Mouse (Mus musculus): ENCODE data around the gene Gm44503. TPM values are rescaled to one million over a fixed set of nuclear protein-coding genes. Genes with fewer than 3 reads are reported as not detected.

Gene Gm44503
- polyA plus RNA-seq, 1 experiment from 2014 or later, result 0.18 TPM

DNA sequence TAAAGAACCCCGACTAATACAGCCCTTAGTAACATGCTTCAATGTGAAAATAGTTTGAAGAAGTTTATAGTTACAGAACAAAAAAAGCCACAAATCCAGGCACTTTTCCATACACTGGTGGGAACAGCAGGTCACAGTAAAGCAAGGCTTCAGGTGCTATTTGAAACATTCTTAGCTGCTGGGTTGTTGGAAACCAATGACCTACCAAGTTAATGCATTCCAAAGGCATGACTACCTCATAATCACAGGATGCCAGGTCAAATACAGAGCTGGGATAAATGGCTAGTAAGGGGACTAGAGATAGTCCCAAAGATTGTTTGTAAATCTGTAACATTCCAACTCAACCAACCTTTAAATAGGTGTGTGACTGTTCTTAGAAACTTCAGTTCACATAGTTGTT is 16.6 kb downstream of the Gm44503 start:
- no peaks in the 10 kb centered on the region for H3K36me3 ChIP-seq (replicated peaks; ENCODE audit: control insufficient read depth, insufficient read depth, low read depth, low read length)
- no peak for ATAC-seq (replicated peaks; ENCODE audit: insufficient number of reproducible peaks, low FRiP score, low TSS enrichment, low read depth)
- no peaks in the 10 kb centered on the region for H3K27me3 ChIP-seq (ENCODE audit: control insufficient read depth, insufficient read depth, low read length)
- H3K9me3 ChIP-seq (replicated peaks; ENCODE audit: control insufficient read depth, low read length), result no peaks in the 10 kb centered on the region
- no peak overlapping the region for H3K4me2 ChIP-seq (ENCODE audit: low read depth, low read length)
- no peak for DNase-seq (ENCODE audit: low spot score)
- WGBS, result 95% methylated on average over 1 of the region's 1 CpGs
- no peak overlapping the region for H3K27ac ChIP-seq (replicated peaks; ENCODE audit: low read depth, low read length)
- no peak overlapping the region for H3K9ac ChIP-seq (replicated peaks; ENCODE audit: low read length)
- H3K4me1 ChIP-seq (ENCODE audit: control insufficient read depth, insufficient read depth, low read length), result no peaks in the 10 kb centered on the region
- no peak overlapping the region for H3K4me3 ChIP-seq (ENCODE audit: low read depth, low read length)

DNA sequence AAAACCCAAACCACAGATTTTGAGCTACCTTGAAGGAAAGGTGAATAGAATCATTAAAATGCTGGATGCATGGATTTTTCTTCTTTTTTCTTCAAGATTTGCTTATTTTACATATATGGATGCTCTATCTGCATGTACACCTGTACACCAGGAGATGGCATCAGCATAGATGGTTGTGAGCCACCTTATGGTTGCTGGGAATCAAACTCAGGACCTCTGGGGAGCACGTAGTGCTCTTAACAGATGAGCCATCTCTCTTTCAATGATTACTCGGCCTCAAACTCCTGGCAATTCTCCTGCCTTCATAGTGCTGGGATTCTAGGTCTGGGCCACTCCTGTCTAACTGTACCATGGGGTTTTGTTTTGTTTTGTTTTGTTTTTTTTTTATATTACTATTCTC is 24.4 kb downstream of the Gm44503 start:
- WGBS, result 67% methylated on average over 2 of the region's 2 CpGs
- Histone ChIP-seq H3K27ac (replicated peaks; ENCODE audit: low read depth, low read length) (no peak overlapping the region), H3K4me1 (ENCODE audit: control insufficient read depth, insufficient read depth, low read length) (no peaks in the 10 kb centered on the region), H3K4me3 (ENCODE audit: low read depth, low read length) (no peak overlapping the region), H3K36me3 (replicated peaks; ENCODE audit: control insufficient read depth, insufficient read depth, low read depth, low read length) (no peaks in the 10 kb centered on the region), H3K9me3 (replicated peaks; ENCODE audit: control insufficient read depth, low read length) (no peaks in the 10 kb centered on the region), H3K27me3 (ENCODE audit: control insufficient read depth, insufficient read depth, low read length) (no peaks in the 10 kb centered on the region), H3K4me2 (ENCODE audit: low read depth, low read length) (no peak overlapping the region), H3K9ac (replicated peaks; ENCODE audit: low read length) (no peak overlapping the region)
- ATAC-seq (replicated peaks; ENCODE audit: insufficient number of reproducible peaks, low FRiP score, low TSS enrichment, low read depth), result no peak
- no peak for DNase-seq (ENCODE audit: low spot score)

DNA sequence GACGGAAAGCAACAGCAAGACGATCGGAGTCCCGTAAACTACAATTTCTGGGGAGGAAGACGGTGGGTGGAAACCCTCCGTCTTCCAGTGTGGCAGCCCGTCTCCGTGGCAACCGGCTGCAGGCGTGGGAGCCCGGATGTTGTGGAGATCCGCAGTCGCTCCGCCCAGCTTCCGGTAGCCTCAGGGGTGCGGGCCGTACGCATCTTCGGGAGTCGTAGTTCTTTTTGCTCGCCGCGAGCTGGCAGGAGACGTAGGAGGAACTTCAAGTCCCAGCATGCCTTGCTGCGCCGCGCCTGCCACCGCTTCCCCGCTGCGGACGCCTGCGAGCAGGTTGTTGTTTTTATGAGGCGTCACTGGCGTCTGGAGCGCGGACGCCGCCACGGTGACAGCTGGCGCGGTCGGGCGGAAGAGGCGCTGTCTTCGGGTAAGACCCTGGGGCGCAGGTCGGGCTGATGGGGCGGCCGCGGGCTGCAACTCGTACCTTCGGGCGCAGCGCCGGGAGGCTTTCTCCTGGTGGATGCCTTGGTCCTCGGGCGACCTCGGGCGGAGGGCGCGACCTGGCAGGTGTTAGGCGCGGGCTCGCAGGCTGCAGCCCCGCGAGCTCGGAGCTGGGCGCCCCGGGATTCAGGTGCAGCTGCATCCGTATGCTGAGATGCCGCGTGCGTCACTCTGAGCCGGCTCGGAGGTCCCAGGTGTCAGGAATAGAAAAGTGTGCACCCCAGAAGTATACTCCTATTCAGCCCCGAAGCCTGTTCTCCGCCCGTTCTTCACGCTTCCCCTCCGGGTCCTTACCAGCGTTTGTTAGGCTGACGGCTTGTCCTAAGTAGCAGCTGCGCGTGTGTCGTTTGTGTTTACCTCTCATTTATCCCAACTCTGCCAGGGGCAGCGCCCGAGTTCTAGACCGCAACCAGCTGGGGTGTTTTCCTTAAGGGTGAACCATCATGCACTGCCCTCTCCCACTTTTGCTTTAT is 26.9 kb downstream of the Gm44503 start, which contains the start of the genes Ccpg1os and Ccpg1:
Gene Ccpg1os (minus strand): TSS at position 133 of the 971 bp plus-strand sequence.
Gene Ccpg1 (plus strand): TSS at position 180 of the 971 bp plus-strand sequence.
- Histone ChIP-seq H3K9me3 (replicated peaks; ENCODE audit: control insufficient read depth, low read length) (no peaks in the 10 kb centered on the region), H3K9ac (replicated peaks; ENCODE audit: low read length) (peak within 1 kb of the TSS; percentile 69), H3K4me1 (ENCODE audit: control insufficient read depth, insufficient read depth, low read length) (no peaks in the 10 kb centered on the region), H3K4me3 (ENCODE audit: low read depth, low read length) (peak within 1 kb of the TSS; percentile 58), H3K4me2 (ENCODE audit: low read depth, low read length) (peak within 1 kb of the TSS; percentile 77), H3K27me3 (ENCODE audit: control insufficient read depth, insufficient read depth, low read length) (no peaks in the 10 kb centered on the region), H3K27ac (replicated peaks; ENCODE audit: low read depth, low read length) (no peak within 1 kb of the TSS), H3K36me3 (replicated peaks; ENCODE audit: control insufficient read depth, insufficient read depth, low read depth, low read length) (no peaks in the 10 kb centered on the region)
- under 1% methylated on average over 86 of the region's 88 CpGs for WGBS
- peak; percentile 98 for ATAC-seq (replicated peaks; ENCODE audit: insufficient number of reproducible peaks, low FRiP score, low TSS enrichment, low read depth)
- DNase-seq (ENCODE audit: low spot score), result peak; percentile 98

DNA sequence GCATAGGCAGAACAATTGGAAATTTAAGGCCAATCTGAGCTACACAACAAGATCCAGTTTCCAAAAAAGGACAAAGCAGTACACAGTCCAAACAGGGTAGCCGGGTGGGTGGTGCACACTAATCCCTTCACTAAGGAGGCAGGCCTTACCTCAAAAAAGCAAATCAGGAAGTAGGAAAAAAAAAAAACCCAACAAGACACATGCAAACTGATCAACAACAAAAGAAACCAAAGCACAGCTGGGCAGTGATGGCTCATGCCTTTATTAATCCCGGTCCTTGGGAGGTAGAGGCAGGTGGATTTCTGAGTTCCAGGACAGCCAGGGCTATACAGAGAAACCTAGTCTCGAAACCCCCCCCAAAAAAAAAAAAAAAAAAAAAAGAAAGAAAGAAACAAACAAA is 29.1 kb downstream of the Gm44503 start:
- Histone ChIP-seq H3K9me3 (replicated peaks; ENCODE audit: control insufficient read depth, low read length) (no peaks in the 10 kb centered on the region), H3K4me2 (ENCODE audit: low read depth, low read length) (no peak overlapping the region), H3K36me3 (replicated peaks; ENCODE audit: control insufficient read depth, insufficient read depth, low read depth, low read length) (no peaks in the 10 kb centered on the region), H3K27me3 (ENCODE audit: control insufficient read depth, insufficient read depth, low read length) (no peaks in the 10 kb centered on the region), H3K4me1 (ENCODE audit: control insufficient read depth, insufficient read depth, low read length) (no peaks in the 10 kb centered on the region), H3K9ac (replicated peaks; ENCODE audit: low read length) (no peak overlapping the region), H3K27ac (replicated peaks; ENCODE audit: low read depth, low read length) (no peak overlapping the region), H3K4me3 (ENCODE audit: low read depth, low read length) (no peak overlapping the region)
- ATAC-seq (replicated peaks; ENCODE audit: insufficient number of reproducible peaks, low FRiP score, low TSS enrichment, low read depth) (no peak), DNase-seq (ENCODE audit: low spot score) (no peak)
- WGBS, result 70% methylated on average over 3 of the region's 3 CpGs

DNA sequence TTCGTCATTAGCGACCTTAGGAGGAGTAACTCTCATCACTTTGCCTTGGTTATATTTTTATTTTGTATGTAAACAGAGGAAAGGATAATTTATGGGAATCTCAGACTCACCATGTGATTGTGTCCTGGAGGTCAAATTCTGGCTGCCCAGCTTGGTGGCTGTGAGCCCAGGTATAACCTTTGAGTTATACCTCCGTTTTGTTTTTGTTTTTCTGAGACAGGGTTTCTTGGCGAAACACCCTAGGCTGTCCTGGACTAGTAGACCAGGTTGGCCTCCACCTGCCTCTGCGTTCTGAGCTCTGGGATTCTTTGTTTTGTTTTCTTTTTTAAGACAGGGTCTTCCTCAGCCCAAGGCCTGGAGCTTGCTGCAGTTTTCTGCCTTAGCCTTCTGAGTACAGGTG is 30.1 kb downstream of the Gm44503 start:
- no peak for ATAC-seq (replicated peaks; ENCODE audit: insufficient number of reproducible peaks, low FRiP score, low TSS enrichment, low read depth)

DNA sequence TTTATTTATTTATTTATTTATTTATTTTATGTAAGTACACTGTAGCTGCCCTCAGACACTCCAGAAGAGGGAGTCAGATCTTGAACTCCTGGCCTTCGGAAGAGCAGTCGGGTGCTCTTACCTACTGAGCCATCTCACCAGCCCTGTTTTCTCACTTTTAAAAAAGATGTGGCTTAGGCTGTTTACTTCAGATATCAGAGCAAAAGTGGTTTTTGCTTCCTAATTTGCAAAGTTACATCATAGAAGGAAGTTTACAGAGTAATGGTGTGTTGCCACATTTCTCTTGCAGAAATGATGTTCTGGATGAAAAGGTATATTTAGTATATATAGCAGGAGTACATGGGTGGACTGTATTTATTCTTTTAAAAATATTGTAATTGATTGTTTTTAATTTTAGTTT is 32.8 kb downstream of the Gm44503 start:
- Histone ChIP-seq H3K27ac (replicated peaks; ENCODE audit: low read depth, low read length) (no peak overlapping the region), H3K9ac (replicated peaks; ENCODE audit: low read length) (no peak overlapping the region), H3K4me3 (ENCODE audit: low read depth, low read length) (no peak overlapping the region), H3K9me3 (replicated peaks; ENCODE audit: control insufficient read depth, low read length) (no peaks in the 10 kb centered on the region), H3K4me2 (ENCODE audit: low read depth, low read length) (no peak overlapping the region), H3K36me3 (replicated peaks; ENCODE audit: control insufficient read depth, insufficient read depth, low read depth, low read length) (no peaks in the 10 kb centered on the region), H3K27me3 (ENCODE audit: control insufficient read depth, insufficient read depth, low read length) (no peaks in the 10 kb centered on the region), H3K4me1 (ENCODE audit: control insufficient read depth, insufficient read depth, low read length) (no peaks in the 10 kb centered on the region)
- 98% methylated on average over 2 of the region's 2 CpGs for WGBS
- ATAC-seq (replicated peaks; ENCODE audit: insufficient number of reproducible peaks, low FRiP score, low TSS enrichment, low read depth), result no peak
- DNase-seq (ENCODE audit: low spot score), result no peak

More for the DNA sequence above, 30.1 kb downstream of the Gm44503 start:
- WGBS, result 88% methylated on average over 5 of the region's 5 CpGs
- Histone ChIP-seq H3K36me3 (replicated peaks; ENCODE audit: control insufficient read depth, insufficient read depth, low read depth, low read length) (no peaks in the 10 kb centered on the region), H3K9ac (replicated peaks; ENCODE audit: low read length) (no peak overlapping the region), H3K4me1 (ENCODE audit: control insufficient read depth, insufficient read depth, low read length) (no peaks in the 10 kb centered on the region), H3K4me3 (ENCODE audit: low read depth, low read length) (no peak overlapping the region), H3K27ac (replicated peaks; ENCODE audit: low read depth, low read length) (no peak overlapping the region), H3K9me3 (replicated peaks; ENCODE audit: control insufficient read depth, low read length) (no peaks in the 10 kb centered on the region), H3K27me3 (ENCODE audit: control insufficient read depth, insufficient read depth, low read length) (no peaks in the 10 kb centered on the region), H3K4me2 (ENCODE audit: low read depth, low read length) (no peak overlapping the region)
- no peak for DNase-seq (ENCODE audit: low spot score)

DNA sequence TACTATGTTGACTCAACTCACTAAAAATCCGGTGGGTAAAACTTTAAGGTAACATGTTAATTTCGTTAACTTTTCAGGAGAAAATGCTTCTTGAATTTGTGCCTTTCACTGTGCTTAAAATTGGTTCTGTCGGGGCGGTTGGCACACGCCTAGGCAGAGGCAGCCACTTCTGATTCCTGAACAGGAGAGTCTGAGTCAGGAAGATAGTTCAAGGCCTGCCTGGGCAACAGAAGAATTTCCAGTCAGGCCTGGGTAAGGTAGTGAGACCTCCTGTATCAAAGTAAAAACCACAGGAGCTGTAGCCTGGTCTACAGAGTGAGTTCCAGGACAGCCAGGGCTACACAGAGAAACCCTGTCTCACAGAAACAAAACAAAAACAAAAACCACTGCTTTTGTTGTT is 33.9 kb downstream of the Gm44503 start:
- H3K9me3 ChIP-seq (replicated peaks; ENCODE audit: control insufficient read depth, low read length), result no peaks in the 10 kb centered on the region
- no peak overlapping the region for H3K9ac ChIP-seq (replicated peaks; ENCODE audit: low read length)
- H3K4me3 ChIP-seq (ENCODE audit: low read depth, low read length), result no peak overlapping the region
- no peak overlapping the region for H3K27ac ChIP-seq (replicated peaks; ENCODE audit: low read depth, low read length)
- H3K4me1 ChIP-seq (ENCODE audit: control insufficient read depth, insufficient read depth, low read length), result no peaks in the 10 kb centered on the region
- H3K4me2 ChIP-seq (ENCODE audit: low read depth, low read length), result no peak overlapping the region
- ATAC-seq (replicated peaks; ENCODE audit: insufficient number of reproducible peaks, low FRiP score, low TSS enrichment, low read depth) (no peak), DNase-seq (ENCODE audit: low spot score) (no peak)
- no peaks in the 10 kb centered on the region for H3K36me3 ChIP-seq (replicated peaks; ENCODE audit: control insufficient read depth, insufficient read depth, low read depth, low read length)
- no peaks in the 10 kb centered on the region for H3K27me3 ChIP-seq (ENCODE audit: control insufficient read depth, insufficient read depth, low read length)
- 85% methylated on average over 5 of the region's 5 CpGs for WGBS

DNA sequence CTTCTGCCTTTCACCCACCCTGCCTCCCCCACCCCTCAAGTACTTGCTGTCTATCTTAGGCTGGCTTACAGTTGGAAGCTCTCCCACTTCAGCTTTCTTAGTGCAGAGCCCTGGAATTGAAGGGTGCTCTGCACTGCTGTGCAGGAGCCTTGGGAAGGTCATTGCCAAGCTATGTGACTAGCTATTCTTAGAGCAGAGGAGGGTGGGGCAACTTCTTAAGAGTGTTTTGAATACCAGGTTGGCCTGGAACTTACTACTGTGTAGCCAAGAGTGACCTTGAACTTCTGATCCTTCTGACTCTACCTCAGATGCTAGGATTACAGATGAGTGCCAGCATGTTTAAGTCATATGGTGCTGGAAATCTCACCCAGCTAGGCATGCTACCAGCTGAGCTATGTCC is 37.5 kb downstream of the Gm44503 start:
- ATAC-seq (replicated peaks; ENCODE audit: insufficient number of reproducible peaks, low FRiP score, low TSS enrichment, low read depth), result no peak
- no peak overlapping the region for H3K4me2 ChIP-seq (ENCODE audit: low read depth, low read length)
- no peaks in the 10 kb centered on the region for H3K36me3 ChIP-seq (replicated peaks; ENCODE audit: control insufficient read depth, insufficient read depth, low read depth, low read length)

More for the DNA sequence above, 37.5 kb downstream of the Gm44503 start:
- no peaks in the 10 kb centered on the region for H3K27me3 ChIP-seq (ENCODE audit: control insufficient read depth, insufficient read depth, low read length)
- H3K4me3 ChIP-seq (ENCODE audit: low read depth, low read length), result no peak overlapping the region
- DNase-seq (ENCODE audit: low spot score), result no peak
- no peak overlapping the region for H3K27ac ChIP-seq (replicated peaks; ENCODE audit: low read depth, low read length)
- H3K9me3 ChIP-seq (replicated peaks; ENCODE audit: control insufficient read depth, low read length), result no peaks in the 10 kb centered on the region
- no peaks in the 10 kb centered on the region for H3K4me1 ChIP-seq (ENCODE audit: control insufficient read depth, insufficient read depth, low read length)
- H3K9ac ChIP-seq (replicated peaks; ENCODE audit: low read length), result no peak overlapping the region
